Mouse (Mus musculus) cerebellum, adult 8-10 months (tissue): ENCODE data around the gene Fabp7.
A peak's percentile ranks its signal among the peaks of the same experiment; 100 is the strongest.

ENCODE experiments used
- DNase-seq: peaks from one replicate; pipeline ENCODE4 v3.0.0; 2022

The Fabp7 gene

GRCm38 (mm10) chr10:57784876-57785150, at the start of gene Fabp7:
Gene Fabp7 (plus strand): TSS chr10:57784881.
- no peak for DNase-seq

- no peak for DNase-seq
Observed at GRCm38 (mm10) chr10:57740733-57741132, 43.9 kb upstream of the Fabp7 start.

GRCm38 (mm10) chr10:57741351-57741750, 43.3 kb upstream of the Fabp7 start:
- DNase-seq, result no peak

- no peak for DNase-seq
Observed at GRCm38 (mm10) chr10:57743045-57743444, 41.6 kb upstream of the Fabp7 start.

- DNase-seq, result peak; percentile 41
Observed at GRCm38 (mm10) chr10:57743606-57744016, 41.1 kb upstream of the Fabp7 start.

GRCm38 (mm10) chr10:57744128-57744765, 40.4 kb upstream of the Fabp7 start:
- DNase-seq, result no peak

GRCm38 (mm10) chr10:57745452-57745851, 39.2 kb upstream of the Fabp7 start:
- DNase-seq, result no peak

- DNase-seq, result no peak
Observed at GRCm38 (mm10) chr10:57747127-57747526, 37.6 kb upstream of the Fabp7 start.

- no peak for DNase-seq
Observed at GRCm38 (mm10) chr10:57753343-57753742, 31.3 kb upstream of the Fabp7 start.

GRCm38 (mm10) chr10:57755201-57755736, 29.4 kb upstream of the Fabp7 start:
- DNase-seq, result no peak

GRCm38 (mm10) chr10:57758999-57759398, 25.7 kb upstream of the Fabp7 start:
- DNase-seq, result no peak

GRCm38 (mm10) chr10:57760694-57761093, 24.0 kb upstream of the Fabp7 start:
- no peak for DNase-seq

- no peak for DNase-seq
Observed at GRCm38 (mm10) chr10:57763044-57763443, 21.6 kb upstream of the Fabp7 start.

GRCm38 (mm10) chr10:57783289-57784130, 1.2 kb upstream of the Fabp7 start:
- DNase-seq, result no peak

- DNase-seq, result peak; percentile 57
Observed at GRCm38 (mm10) chr10:57784131-57784875, 378 bp upstream of the Fabp7 start.

GRCm38 (mm10) chr10:57785552-57785951, 871 bp downstream of the Fabp7 start:
- DNase-seq, result no peak

- DNase-seq, result no peak
Observed at GRCm38 (mm10) chr10:57792957-57793356, 8.3 kb downstream of the Fabp7 start.

GRCm38 (mm10) chr10:57794018-57794417, 9.3 kb downstream of the Fabp7 start, which contains the start of gene Smpdl3a:
Gene Smpdl3a (plus strand): TSS chr10:57794335.
- no peak for DNase-seq

- peak; percentile 25 for DNase-seq
Observed at GRCm38 (mm10) chr10:57794491-57795461, 10.1 kb downstream of the Fabp7 start.

GRCm38 (mm10) chr10:57795542-57795941, 10.9 kb downstream of the Fabp7 start:
- DNase-seq, result peak; percentile 7

GRCm38 (mm10) chr10:57796057-57796456, 11.4 kb downstream of the Fabp7 start:
- DNase-seq, result peak; percentile 15

- no peak for DNase-seq
Observed at GRCm38 (mm10) chr10:57799486-57799885, 14.8 kb downstream of the Fabp7 start.
